Mouse (Mus musculus): ENCODE measurements at regions not wholly inside any gene's neighbourhood (a gene's known extent, or its start where the extent isn't known, plus 50 kb on each side); places are given as distances from the start of the nearest gene placed in this dataset.
A peak's percentile ranks its signal among the peaks of the same experiment; 100 is the strongest.

DNA sequence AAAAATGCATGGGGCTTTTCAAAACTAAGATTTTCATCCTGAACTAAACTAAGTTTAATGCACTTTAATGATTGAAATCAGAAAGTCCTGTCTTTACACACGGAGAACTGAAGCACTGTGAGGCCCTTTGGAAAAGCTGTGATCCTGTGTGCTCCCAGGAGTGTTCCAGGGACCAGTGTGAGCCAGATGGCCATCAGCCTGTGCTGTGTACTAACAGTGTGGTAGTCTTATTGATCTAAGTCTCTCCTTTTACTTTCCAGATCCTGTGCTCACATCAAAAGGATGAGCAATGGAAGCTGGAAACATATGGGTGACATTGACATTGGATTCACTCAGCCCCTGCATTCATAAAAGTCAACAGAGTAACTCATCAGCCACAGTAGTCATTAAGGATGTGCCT is 322.5 kb downstream of the Amd2 start:
- no peak for DNase-seq (ENCODE audit: low spot score)
- H3K4me1 ChIP-seq (replicated peaks; ENCODE audit: control insufficient read depth, insufficient read depth, low read length): no peaks in the 10 kb centered on the region
- WGBS: 48% methylated on average over 1 of the region's 1 CpGs
- no peaks in the 10 kb centered on the region for H3K9me3 ChIP-seq (ENCODE audit: control insufficient read depth, low read length)
- no peak overlapping the region for H3K9ac ChIP-seq
- H3K4me3 ChIP-seq (replicated peaks; ENCODE audit: low read length): no peak overlapping the region
- H3K36me3 ChIP-seq (replicated peaks; ENCODE audit: control insufficient read depth, insufficient read depth): no peaks in the 10 kb centered on the region
- no peaks in the 10 kb centered on the region for H3K27me3 ChIP-seq (ENCODE audit: control insufficient read depth, insufficient read depth, low read length)
- H3K27ac ChIP-seq: no peak overlapping the region
- 0 out of 2 replicates have a peak, but pooled peaks have one; percentile 34 for ATAC-seq (ENCODE audit: low FRiP score)
- no peak overlapping the region for H3K4me2 ChIP-seq (replicated peaks)

- DNase-seq (ENCODE audit: low spot score) (no peak), ATAC-seq (ENCODE audit: low FRiP score) (no peak)
Observed at GRCm38 (mm10) chr10:35381688-35382087, 330.0 kb downstream of the Amd2 start.

More at GRCm38 (mm10) chr10:35381688-35382087, 330.0 kb downstream of the Amd2 start:
- Histone ChIP-seq H3K9me3 (ENCODE audit: control insufficient read depth, low read length) (no peaks in the 10 kb centered on the region), H3K4me2 (replicated peaks) (no peak overlapping the region), H3K9ac (no peak overlapping the region), H3K36me3 (replicated peaks; ENCODE audit: control insufficient read depth, insufficient read depth) (no peaks in the 10 kb centered on the region), H3K27me3 (ENCODE audit: control insufficient read depth, insufficient read depth, low read length) (no peaks in the 10 kb centered on the region), H3K4me1 (replicated peaks; ENCODE audit: control insufficient read depth, insufficient read depth, low read length) (no peaks in the 10 kb centered on the region), H3K4me3 (replicated peaks; ENCODE audit: low read length) (no peak overlapping the region), H3K27ac (no peak overlapping the region)
- 80% methylated on average over 1 of the region's 1 CpGs for WGBS
